Mouse (Mus musculus): ENCODE results near the gene Apc2. TPM values are rescaled to one million over a fixed set of nuclear protein-coding genes. Genes with fewer than 3 reads are reported as not detected.

Gene Apc2
- polyA plus RNA-seq, 1 experiment from 2014 or later: 0.94 TPM

GRCm38 (mm10) chr10:80264341-80265148 is 31.2 kb upstream of the Apc2 start:
- WGBS: under 1% methylated on average over 81 of the region's 81 CpGs
- H3K9ac ChIP-seq: peak overlapping the region; percentile 100
- peak; percentile 45 for ATAC-seq (ENCODE audit: extremely low read depth, insufficient number of reproducible peaks, low FRiP score, low TSS enrichment)
- H3K27me3 ChIP-seq (replicated peaks): no peaks in the 10 kb centered on the region
- peaks cover 24% of the 10 kb centered on the region for H3K36me3 ChIP-seq
- peaks cover 65% of the 10 kb centered on the region for H3K4me1 ChIP-seq
- H3K9me3 ChIP-seq: no peaks in the 10 kb centered on the region
- H3K4me3 ChIP-seq: peak overlapping the region; percentile 96
- H3K4me2 ChIP-seq: peak overlapping the region; percentile 93
- peak overlapping the region; percentile 87 for H3K27ac ChIP-seq (replicated peaks)

- peaks cover 28% of the 10 kb centered on the region for H3K36me3 ChIP-seq
- peak overlapping the region; percentile 100 for H3K9ac ChIP-seq
- H3K4me3 ChIP-seq: peak overlapping the region; percentile 96
- 0% methylated on average over 18 of the region's 18 CpGs for WGBS
- peaks cover 65% of the 10 kb centered on the region for H3K4me1 ChIP-seq
- no peaks in the 10 kb centered on the region for H3K27me3 ChIP-seq (replicated peaks)
- no peaks in the 10 kb centered on the region for H3K9me3 ChIP-seq
- ATAC-seq (ENCODE audit: extremely low read depth, insufficient number of reproducible peaks, low FRiP score, low TSS enrichment): no peak
- peak overlapping the region; percentile 87 for H3K27ac ChIP-seq (replicated peaks)
- H3K4me2 ChIP-seq: peak overlapping the region; percentile 93
These were observed 30.7 kb upstream of the Apc2 start for GRCm38 (mm10) chr10:80265149-80265486.

GRCm38 (mm10) chr10:80270099-80270498 is 25.7 kb upstream of the Apc2 start:
- Histone ChIP-seq H3K4me3 (peak overlapping the region; percentile 4; the same call in 1 of the 2 replicates), H3K9ac (peak overlapping the region; percentile 63), H3K9me3 (no peaks in the 10 kb centered on the region), H3K4me1 (peaks cover 73% of the 10 kb centered on the region), H3K27ac (replicated peaks) (peak overlapping the region; percentile 32; the same call in 1 of the 2 replicates), H3K27me3 (replicated peaks) (no peaks in the 10 kb centered on the region), H3K36me3 (peaks cover 67% of the 10 kb centered on the region), H3K4me2 (peak overlapping the region; percentile 20; the same call in 1 of the 2 replicates)
- ATAC-seq (ENCODE audit: extremely low read depth, insufficient number of reproducible peaks, low FRiP score, low TSS enrichment): no peak
- 77% methylated on average over 2 of the region's 2 CpGs for WGBS

- Histone ChIP-seq H3K4me2 (peak overlapping the region; percentile 20; the same call in 1 of the 2 replicates), H3K9me3 (no peaks in the 10 kb centered on the region), H3K36me3 (peaks cover 74% of the 10 kb centered on the region), H3K4me3 (peak overlapping the region; percentile 4; the same call in 1 of the 2 replicates), H3K27ac (replicated peaks) (peak overlapping the region; percentile 32; the same call in 1 of the 2 replicates), H3K9ac (peak overlapping the region; percentile 63), H3K27me3 (replicated peaks) (no peaks in the 10 kb centered on the region), H3K4me1 (peaks cover 70% of the 10 kb centered on the region)
- WGBS: 57% methylated on average over 6 of the region's 6 CpGs
- ATAC-seq (ENCODE audit: extremely low read depth, insufficient number of reproducible peaks, low FRiP score, low TSS enrichment): no peak
These were observed 25.0 kb upstream of the Apc2 start for GRCm38 (mm10) chr10:80270734-80271181.

- 71% methylated on average over 5 of the region's 5 CpGs for WGBS
- 0 out of 2 replicates have a peak overlapping the region, but pooled peaks have one; percentile 32 for H3K27ac ChIP-seq (replicated peaks)
- no peaks in the 10 kb centered on the region for H3K27me3 ChIP-seq (replicated peaks)
- no peak overlapping the region; the same call in 1 of the 2 replicates for H3K4me2 ChIP-seq
- H3K9me3 ChIP-seq: no peaks in the 10 kb centered on the region
- peaks cover 65% of the 10 kb centered on the region for H3K4me1 ChIP-seq
- peak overlapping the region; percentile 63; the same call in 1 of the 2 replicates for H3K9ac ChIP-seq
- H3K36me3 ChIP-seq: peaks cover 79% of the 10 kb centered on the region
- no peak for ATAC-seq (ENCODE audit: extremely low read depth, insufficient number of reproducible peaks, low FRiP score, low TSS enrichment)
- H3K4me3 ChIP-seq: no peak overlapping the region
These were observed 24.5 kb upstream of the Apc2 start for GRCm38 (mm10) chr10:80271186-80271843.

GRCm38 (mm10) chr10:80271870-80272585 is 23.7 kb upstream of the Apc2 start:
- ATAC-seq (ENCODE audit: extremely low read depth, insufficient number of reproducible peaks, low FRiP score, low TSS enrichment): no peak
- Histone ChIP-seq H3K27me3 (replicated peaks) (no peaks in the 10 kb centered on the region), H3K27ac (replicated peaks) (no peak overlapping the region), H3K4me3 (no peak overlapping the region), H3K4me1 (peaks cover 57% of the 10 kb centered on the region), H3K4me2 (no peak overlapping the region), H3K9me3 (no peaks in the 10 kb centered on the region), H3K36me3 (peaks cover 85% of the 10 kb centered on the region), H3K9ac (peak overlapping the region; percentile 11; the same call in 1 of the 2 replicates)
- WGBS: 82% methylated on average over 8 of the region's 8 CpGs

- 72% methylated on average over 3 of the region's 3 CpGs for WGBS
- ATAC-seq (ENCODE audit: extremely low read depth, insufficient number of reproducible peaks, low FRiP score, low TSS enrichment): no peak
- no peaks in the 10 kb centered on the region for H3K9me3 ChIP-seq
- peaks cover 88% of the 10 kb centered on the region for H3K36me3 ChIP-seq
- H3K4me1 ChIP-seq: peaks cover 39% of the 10 kb centered on the region
- H3K27ac ChIP-seq (replicated peaks): no peak overlapping the region
- H3K9ac ChIP-seq: no peak overlapping the region
- no peaks in the 10 kb centered on the region for H3K27me3 ChIP-seq (replicated peaks)
- no peak overlapping the region for H3K4me2 ChIP-seq
- no peak overlapping the region for H3K4me3 ChIP-seq
These were observed 21.9 kb upstream of the Apc2 start for GRCm38 (mm10) chr10:80273847-80274246.

- H3K27me3 ChIP-seq (replicated peaks): no peaks in the 10 kb centered on the region
- ATAC-seq (ENCODE audit: extremely low read depth, insufficient number of reproducible peaks, low FRiP score, low TSS enrichment): no peak
- 78% methylated on average over 5 of the region's 5 CpGs for WGBS
- H3K9ac ChIP-seq: no peak overlapping the region
- no peak overlapping the region for H3K4me2 ChIP-seq
- H3K4me1 ChIP-seq: peaks cover 29% of the 10 kb centered on the region
- no peaks in the 10 kb centered on the region for H3K9me3 ChIP-seq
- peaks cover 94% of the 10 kb centered on the region for H3K36me3 ChIP-seq
- H3K4me3 ChIP-seq: no peak overlapping the region
- no peak overlapping the region for H3K27ac ChIP-seq (replicated peaks)
These were observed 19.5 kb upstream of the Apc2 start for GRCm38 (mm10) chr10:80276238-80276637.

- ATAC-seq (ENCODE audit: extremely low read depth, insufficient number of reproducible peaks, low FRiP score, low TSS enrichment): no peak
- H3K9me3 ChIP-seq: no peaks in the 10 kb centered on the region
- WGBS: 90% methylated on average over 9 of the region's 9 CpGs
- H3K4me1 ChIP-seq: peaks cover 30% of the 10 kb centered on the region
- H3K4me2 ChIP-seq: no peak overlapping the region
- H3K4me3 ChIP-seq: no peak overlapping the region
- no peak overlapping the region for H3K27ac ChIP-seq (replicated peaks)
- no peak overlapping the region for H3K9ac ChIP-seq
- H3K27me3 ChIP-seq (replicated peaks): no peaks in the 10 kb centered on the region
- peaks cover 100% of the 10 kb centered on the region for H3K36me3 ChIP-seq
These were observed 17.4 kb upstream of the Apc2 start for GRCm38 (mm10) chr10:80278390-80278789.

GRCm38 (mm10) chr10:80279273-80279672 is 16.5 kb upstream of the Apc2 start:
- Histone ChIP-seq H3K4me2 (no peak overlapping the region), H3K9me3 (no peaks in the 10 kb centered on the region), H3K4me1 (peaks cover 25% of the 10 kb centered on the region), H3K36me3 (peaks cover 100% of the 10 kb centered on the region), H3K27ac (replicated peaks) (no peak overlapping the region), H3K27me3 (replicated peaks) (no peaks in the 10 kb centered on the region), H3K4me3 (no peak overlapping the region), H3K9ac (no peak overlapping the region; the same call in 1 of the 2 replicates)
- no peak for ATAC-seq (ENCODE audit: extremely low read depth, insufficient number of reproducible peaks, low FRiP score, low TSS enrichment)
- WGBS: 93% methylated on average over 12 of the region's 12 CpGs

- H3K9me3 ChIP-seq: no peaks in the 10 kb centered on the region
- peak overlapping the region; percentile 63 for H3K27ac ChIP-seq (replicated peaks)
- 51% methylated on average over 7 of the region's 7 CpGs for WGBS
- no peak overlapping the region for H3K4me2 ChIP-seq
- H3K9ac ChIP-seq: peak overlapping the region; percentile 2
- no peak overlapping the region for H3K4me3 ChIP-seq
- H3K36me3 ChIP-seq: peaks cover 99% of the 10 kb centered on the region
- no peak for ATAC-seq (ENCODE audit: extremely low read depth, insufficient number of reproducible peaks, low FRiP score, low TSS enrichment)
- peaks cover 25% of the 10 kb centered on the region for H3K4me1 ChIP-seq
- no peaks in the 10 kb centered on the region for H3K27me3 ChIP-seq (replicated peaks)
These were observed 14.5 kb upstream of the Apc2 start for GRCm38 (mm10) chr10:80281304-80281703.

All from heart, embryonic 13.5 days (tissue).